Mouse (Mus musculus) layer of hippocampus, postnatal 14 days (tissue): ENCODE data around the gene Ppp1r1b. TPM values are rescaled to one million over a fixed set of nuclear protein-coding genes. Genes with fewer than 3 reads are reported as not detected.

Source experiments
- DNase-seq, 2 experiments: peaks; one replicate each; pipeline ENCODE4 v3.0.0; 2021 to 2022; ENCODE audit warnings: low spot score in 2 of 2, mixed read lengths in 1 of 2
- total RNA-seq, 2 experiments: library from RNA; stranded (reverse); gene quantifications; 2 replicates each; pipeline ENCODE4 v1.2.3; 2021

Gene Ppp1r1b
- total RNA-seq, 2 experiments from 2014 or later = 33.6 to 46.7 TPM

- no peak for DNase-seq
Observed at GRCm38 (mm10) chr11:98392034-98392433, 43.8 kb downstream of the Ppp1r1b start.

- DNase-seq = no peak
Observed at GRCm38 (mm10) chr11:98392645-98393044, 44.4 kb downstream of the Ppp1r1b start.

- no peak for DNase-seq
Observed at GRCm38 (mm10) chr11:98393317-98393716, 45.1 kb downstream of the Ppp1r1b start.

- DNase-seq = no peak
Observed at GRCm38 (mm10) chr11:98394301-98394700, 46.1 kb downstream of the Ppp1r1b start.

GRCm38 (mm10) chr11:98395041-98395440, 46.8 kb downstream of the Ppp1r1b start:
- DNase-seq = no peak

- DNase-seq = no peak
Observed at GRCm38 (mm10) chr11:98397946-98398345, 49.7 kb downstream of the Ppp1r1b start.

- DNase-seq = peak; percentile 90 to 92
Observed at GRCm38 (mm10) chr11:98400161-98400726, 52.0 kb downstream of the Ppp1r1b start, which contains the start of gene Pgap3. Gene Pgap3 (minus strand): TSS chr11:98400490.

- no peak for DNase-seq
Observed at GRCm38 (mm10) chr11:98400816-98401215, 52.6 kb downstream of the Ppp1r1b start.

- DNase-seq = no peak
Observed at GRCm38 (mm10) chr11:98406621-98407020, 58.4 kb downstream of the Ppp1r1b start.

Other genes with a start within 250 kb of the Ppp1r1b start
- gene Fbxl20, start 198.0 kb upstream of the Ppp1r1b start, total RNA-seq = 10 to 100 TPM; 29.9 to 38.4 TPM
- 10 to 100 TPM; 44.8 to 51.3 TPM for gene Med1, start 155.1 kb upstream of the Ppp1r1b start, total RNA-seq
- 10 to 100 TPM; 36.9 to 37.2 TPM for gene Cdk12, start 145.3 kb upstream of the Ppp1r1b start, total RNA-seq
- gene Neurod2, start 18.8 kb upstream of the Ppp1r1b start, total RNA-seq = 100 to 1,000 TPM; 113 to 124 TPM
- 10 to 100 TPM; 22.6 to 24.8 TPM for gene Stard3, start 10.0 kb downstream of the Ppp1r1b start, total RNA-seq
- 1 to 10 TPM in 1 of 2 experiments, under 1 TPM in 1; 0.94 to 1.3 TPM for gene Tcap, start 35.4 kb downstream of the Ppp1r1b start, total RNA-seq
- under 1 TPM; 0.28 to 0.38 TPM for gene Pnmt, start 38.0 kb downstream of the Ppp1r1b start, total RNA-seq
- 10 to 100 TPM; 10.0 to 10.1 TPM for gene Pgap3, start 52.1 kb downstream of the Ppp1r1b start, total RNA-seq
- 1 to 10 TPM; 2.4 to 2.9 TPM for gene Erbb2, start 64.1 kb downstream of the Ppp1r1b start, total RNA-seq
- 100 to 1,000 TPM in 1 of 2 experiments, 10 to 100 TPM in 1; 87.7 to 102 TPM for gene Mien1, start 90.6 kb downstream of the Ppp1r1b start, total RNA-seq
- 1 to 10 TPM; 1.1 to 1.6 TPM for gene Grb7, start 98.0 kb downstream of the Ppp1r1b start, total RNA-seq
- gene Ikzf3, start 197.6 kb downstream of the Ppp1r1b start, total RNA-seq = under 1 TPM in 1 of 2 experiments, not detected in 1; 0.21 TPM
- gene Zpbp2, start 202.7 kb downstream of the Ppp1r1b start, total RNA-seq = under 1 TPM in 1 of 2 experiments, not detected in 1; 0.31 TPM
- 10 to 100 TPM; 49.1 to 57.6 TPM for gene Ormdl3, start 239.0 kb downstream of the Ppp1r1b start, total RNA-seq
- not detected for gene Lrrc3c, start 249.9 kb downstream of the Ppp1r1b start, total RNA-seq